Mouse (Mus musculus): ENCODE results near the gene Pex5l. TPM values are rescaled to one million over a fixed set of nuclear protein-coding genes. Genes with fewer than 3 reads are reported as not detected.

Gene Pex5l
- 100 to 1,000 TPM; 149 to 170 TPM for total RNA-seq (2021)
- long read RNA-seq, partial matches to known transcripts: 3 of 19 reads
- long read RNA-seq, other reads (novel, unspliced or antisense): 10 of 19 reads

DNA sequence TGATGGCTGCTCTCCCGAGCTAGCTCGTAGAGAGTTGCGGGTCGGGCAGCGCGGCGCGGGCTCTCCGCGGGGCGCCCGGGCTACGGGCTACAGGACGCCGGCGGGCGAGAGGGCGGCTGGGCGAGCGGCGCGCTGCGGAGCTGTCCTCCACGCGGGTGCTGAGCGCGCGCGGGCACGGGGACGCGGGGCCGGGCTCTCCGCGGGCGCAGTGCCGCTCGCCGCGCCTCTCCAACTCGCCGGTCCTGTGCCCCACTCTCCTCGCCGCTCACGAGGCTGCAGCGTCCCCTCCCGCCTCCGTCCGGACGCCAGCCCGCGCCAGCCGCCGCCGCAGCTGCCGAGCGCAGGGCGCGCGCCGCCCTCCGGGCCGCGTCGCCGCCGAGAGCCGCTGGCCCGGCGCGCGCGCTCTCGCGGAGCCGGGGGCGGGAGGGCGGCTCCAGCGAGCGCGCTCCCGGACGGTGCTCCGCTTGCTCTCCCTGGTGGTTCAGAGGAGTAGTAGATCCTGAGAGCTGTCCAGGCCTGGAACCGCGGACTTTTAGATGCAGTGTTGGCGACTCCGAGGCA lies at the start of gene Pex5l:
Gene Pex5l, minus strand, starts transcription at position 347 of the 561 bp plus-strand sequence.
- DNase-seq (ENCODE audit: low spot score in 2 of 2): peak; percentile 60 to 74

DNA sequence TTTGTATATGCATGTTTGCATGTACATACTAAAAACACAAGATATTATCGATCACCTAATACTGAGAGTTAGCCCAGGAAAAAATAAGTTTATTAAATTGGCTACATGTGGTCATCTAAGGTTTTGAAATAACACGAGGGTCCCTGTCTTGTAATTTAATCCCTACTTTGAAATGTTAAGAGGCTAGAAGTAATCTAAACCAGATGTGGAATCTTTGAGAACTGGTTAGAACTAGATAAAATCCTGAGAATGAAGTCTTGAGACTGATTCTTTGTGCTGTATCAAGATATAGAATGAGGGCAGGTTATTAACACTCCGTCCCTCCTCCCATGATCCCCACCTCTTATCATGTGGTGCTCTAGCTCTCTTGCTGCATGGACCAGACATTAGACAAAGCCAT lies 22.1 kb upstream of the Pex5l start:
- DNase-seq (ENCODE audit: low spot score in 2 of 2): no peak

DNA sequence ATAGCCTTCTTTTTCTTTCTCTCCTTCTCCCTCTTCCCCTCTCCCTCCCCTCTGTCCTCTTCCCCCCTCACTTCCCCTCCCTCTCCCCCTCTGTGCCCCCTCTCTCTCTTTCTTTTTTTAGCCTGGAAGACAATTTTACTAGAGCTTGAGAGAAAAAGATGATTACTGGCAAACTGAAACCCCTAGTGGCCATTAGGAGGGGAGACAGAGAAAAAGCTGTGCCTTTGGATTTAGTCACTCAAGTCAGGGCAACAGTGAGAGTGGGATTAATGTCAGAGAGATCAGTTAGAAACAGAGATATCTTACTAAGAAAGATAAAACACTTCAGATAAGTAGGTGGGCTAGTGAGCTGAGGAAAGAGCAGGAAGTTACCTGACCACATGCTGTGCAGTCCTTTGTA lies 20.8 kb upstream of the Pex5l start:
- DNase-seq (ENCODE audit: low spot score in 2 of 2): no peak

DNA sequence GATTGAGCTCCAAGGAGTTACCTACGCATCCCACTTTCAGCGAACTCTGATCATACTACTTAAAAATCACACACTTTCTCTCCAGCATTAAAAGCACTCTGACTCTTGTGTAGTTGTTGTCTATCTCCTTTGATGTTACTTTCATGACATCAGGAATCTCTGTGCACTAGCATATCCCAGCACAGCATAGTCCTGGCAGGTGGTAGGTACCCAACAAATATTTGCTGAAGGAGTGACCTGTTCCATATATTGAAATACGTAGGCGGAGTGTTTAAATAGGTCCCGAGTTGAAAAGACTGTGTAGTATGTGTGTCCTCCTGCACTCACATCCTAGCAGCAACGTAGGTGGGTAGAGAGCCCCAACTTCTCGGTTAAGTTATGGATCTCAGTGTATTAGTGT lies 545 bp upstream of the Pex5l start:
- no peak for DNase-seq (ENCODE audit: low spot score in 2 of 2)

DNA sequence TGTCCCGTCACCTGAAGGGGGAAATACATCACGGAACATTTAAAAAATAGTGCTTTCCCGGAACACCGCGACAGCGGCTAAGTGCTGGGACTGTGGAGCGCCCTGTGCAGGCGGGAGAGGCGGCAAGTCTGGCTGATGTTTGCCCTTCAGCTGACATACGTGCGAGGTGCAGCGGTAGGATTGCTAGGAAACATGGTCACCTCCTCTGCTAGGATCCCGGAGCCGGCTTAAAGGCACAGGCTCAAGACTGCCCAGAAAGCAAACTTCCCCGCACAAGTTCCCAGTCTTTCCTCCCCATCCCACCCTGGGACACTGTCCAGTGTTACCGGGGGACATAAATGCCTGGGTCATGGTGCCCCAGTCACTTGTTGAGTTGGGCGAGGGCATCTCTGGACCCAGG lies 649 bp downstream of the Pex5l start:
- peak in 1 of 2 experiments; percentile 10 for DNase-seq (ENCODE audit: low spot score in 2 of 2)

DNA sequence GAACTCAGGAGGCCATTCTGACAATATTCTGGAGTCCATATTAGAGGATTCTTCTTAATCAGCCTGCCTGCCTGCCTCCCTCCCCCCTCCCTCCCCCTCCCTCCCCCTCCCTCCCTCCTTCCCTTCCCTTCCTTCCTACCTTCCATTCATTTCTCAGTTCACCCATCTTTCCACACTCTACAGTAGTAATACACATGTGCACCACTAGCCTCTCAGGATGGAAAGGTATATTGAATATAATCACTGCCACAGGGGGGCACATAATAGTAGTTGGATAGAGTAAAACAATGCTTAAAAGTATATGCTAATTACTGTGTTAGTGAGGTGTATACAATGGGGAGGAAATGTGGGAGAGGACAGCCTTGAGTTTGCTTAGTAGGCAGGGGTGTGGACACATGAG lies 13.1 kb downstream of the Pex5l start:
- DNase-seq (ENCODE audit: low spot score in 2 of 2): no peak

DNA sequence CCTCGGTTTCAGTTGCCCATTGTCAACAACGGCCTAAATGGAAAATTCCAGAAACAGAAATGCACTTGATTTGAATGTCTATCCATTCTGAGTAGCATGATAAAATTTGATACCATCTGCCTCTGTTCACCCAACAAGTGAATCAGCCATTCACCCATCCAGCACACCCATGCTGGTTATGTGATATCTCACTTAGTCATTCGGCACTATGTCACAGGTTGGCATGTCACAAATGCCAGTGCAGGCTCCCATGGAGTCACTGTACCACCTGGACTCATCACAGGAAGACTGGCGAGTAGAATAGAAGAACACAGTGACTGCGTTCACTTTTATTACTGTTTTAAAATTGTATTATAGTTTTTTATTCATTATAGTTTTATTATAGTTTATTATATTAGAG lies 18.3 kb downstream of the Pex5l start:
- DNase-seq (ENCODE audit: low spot score in 2 of 2): no peak

DNA sequence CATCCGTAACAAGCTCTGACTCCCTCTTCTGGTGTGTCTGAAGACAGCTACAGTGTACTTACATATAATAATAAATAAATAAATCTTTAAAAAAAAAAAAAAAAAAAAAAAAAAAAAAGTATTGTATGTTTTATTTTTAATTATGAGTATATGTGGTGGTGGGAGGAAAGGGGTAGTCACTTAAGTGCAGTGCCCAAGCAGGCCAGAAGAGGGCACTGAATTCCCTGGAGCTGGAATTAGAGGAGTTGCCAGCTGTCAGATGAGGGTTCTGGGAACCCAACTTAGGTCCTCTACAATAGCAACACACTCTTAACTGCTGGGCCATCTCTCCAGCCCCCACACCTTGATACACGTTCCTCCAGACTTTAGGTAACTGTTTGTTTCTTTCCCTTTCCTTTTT lies 37.3 kb downstream of the Pex5l start:
- DNase-seq (ENCODE audit: low spot score in 2 of 2): no peak

DNA sequence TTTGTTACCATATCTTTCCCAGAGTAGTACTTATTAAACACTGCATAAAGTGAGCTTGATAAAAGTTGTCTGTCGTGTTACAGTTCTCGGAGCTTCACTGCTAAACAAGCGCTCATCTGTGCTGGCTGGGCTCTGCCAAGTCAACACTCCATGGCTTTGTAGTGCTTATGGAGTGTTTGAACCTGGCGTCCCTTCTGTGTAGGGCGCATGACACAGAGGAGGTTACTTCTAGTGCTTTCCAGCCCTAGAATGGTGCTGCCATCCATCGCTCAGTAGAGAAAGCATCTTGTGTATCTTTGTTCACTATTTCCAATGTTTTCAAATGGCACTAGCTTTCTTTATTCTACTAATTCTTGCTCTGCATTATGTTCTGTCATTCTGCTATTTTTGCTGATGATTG lies 39.5 kb downstream of the Pex5l start:
- no peak for DNase-seq (ENCODE audit: low spot score in 2 of 2)

DNA sequence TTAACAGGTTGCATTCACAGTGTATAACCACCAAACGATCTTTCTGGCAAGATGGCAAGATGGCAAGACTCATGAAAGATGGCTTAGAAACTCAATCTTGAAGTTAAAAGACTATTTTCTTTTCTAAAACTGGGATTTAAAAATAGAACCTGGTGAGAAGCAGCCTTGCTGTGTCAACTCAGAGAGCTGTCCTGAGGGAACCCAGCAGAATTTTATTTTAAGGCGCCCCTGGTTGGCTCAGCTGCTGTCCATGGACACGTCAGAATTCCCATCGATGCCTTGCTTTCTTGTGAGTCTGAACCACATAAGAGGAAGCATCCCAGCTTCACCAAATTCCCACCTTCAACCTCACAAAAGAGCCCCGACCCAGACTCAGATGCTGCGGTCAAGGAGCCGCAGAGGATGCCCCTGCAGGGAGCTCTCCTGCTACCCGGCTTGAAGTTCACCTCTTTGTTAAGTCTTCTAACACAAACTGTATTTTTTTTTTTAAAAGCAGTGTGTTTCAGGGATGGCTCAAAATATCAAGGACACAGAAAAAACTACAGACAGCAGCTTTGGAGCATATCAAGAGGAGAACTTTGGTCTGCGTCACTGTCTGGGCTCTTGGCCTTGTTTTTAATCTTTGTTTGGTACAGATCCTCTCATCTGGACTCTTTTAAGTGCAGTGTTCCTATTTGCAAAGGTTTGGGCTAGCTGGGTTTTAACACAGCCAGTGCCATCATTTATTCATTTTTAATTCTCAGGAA lies 44.3 kb downstream of the Pex5l start:
- no peak for DNase-seq (ENCODE audit: low spot score in 2 of 2)

DNA sequence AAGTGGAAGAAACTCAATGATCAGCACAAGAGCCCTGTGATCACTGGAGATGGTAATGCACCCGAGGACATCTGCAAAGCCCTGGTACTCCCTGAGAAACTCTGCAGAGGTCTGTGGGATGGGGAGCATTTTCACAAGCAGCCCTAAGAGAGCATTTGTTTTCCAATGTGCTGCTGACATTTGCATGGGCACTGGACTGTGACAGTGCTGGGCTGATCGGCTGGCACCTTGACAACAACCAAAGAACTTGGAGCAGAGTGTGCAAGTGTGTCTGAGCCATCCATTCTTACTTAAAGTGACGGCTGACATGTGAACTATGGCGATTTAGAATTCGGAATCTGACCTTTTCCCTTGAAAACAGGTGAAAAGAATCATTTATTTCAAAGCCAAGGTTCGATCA lies 49.4 kb downstream of the Pex5l start:
- DNase-seq (ENCODE audit: low spot score in 2 of 2): no peak

DNA sequence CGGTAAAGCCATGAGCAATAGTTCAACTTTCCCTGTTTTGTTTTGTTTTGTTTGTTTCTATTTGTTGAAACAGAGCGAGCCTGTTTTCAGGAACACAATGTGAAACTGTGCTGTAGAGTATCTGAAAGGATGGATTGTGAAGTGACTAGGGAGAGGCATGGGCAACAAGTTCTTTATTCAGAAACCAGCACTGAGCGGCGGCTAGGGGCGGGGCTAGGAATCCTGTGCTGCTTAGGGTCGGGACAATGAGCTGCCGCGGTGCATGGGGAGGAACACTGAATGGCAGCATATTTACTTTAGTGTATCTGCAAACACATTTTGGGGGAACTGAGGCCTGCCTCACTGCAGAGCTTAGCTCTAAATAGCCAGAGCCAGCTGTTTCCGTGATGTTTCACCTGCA lies 53.0 kb downstream of the Pex5l start:
- DNase-seq (ENCODE audit: low spot score in 2 of 2): no peak

DNA sequence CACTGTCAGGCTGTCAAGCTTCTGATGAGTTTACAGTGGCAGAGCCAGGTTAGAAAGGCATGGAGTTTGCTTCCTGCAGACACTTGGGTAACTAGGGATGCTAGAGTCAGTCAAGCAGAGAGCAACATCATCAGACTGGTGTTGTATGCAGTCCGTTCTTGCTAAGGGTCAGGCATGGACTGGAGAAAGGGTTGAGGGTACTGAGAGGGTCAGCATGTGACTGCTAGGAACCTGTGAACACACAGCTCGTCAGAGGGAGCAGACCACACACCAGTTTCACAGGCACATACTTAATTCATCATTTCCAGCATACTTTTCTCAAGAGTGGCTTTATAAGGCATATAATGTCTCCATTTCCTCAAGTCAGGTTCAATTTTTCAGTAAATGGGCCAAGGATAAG lies 53.6 kb downstream of the Pex5l start:
- no peak for DNase-seq (ENCODE audit: low spot score in 2 of 2)

DNA sequence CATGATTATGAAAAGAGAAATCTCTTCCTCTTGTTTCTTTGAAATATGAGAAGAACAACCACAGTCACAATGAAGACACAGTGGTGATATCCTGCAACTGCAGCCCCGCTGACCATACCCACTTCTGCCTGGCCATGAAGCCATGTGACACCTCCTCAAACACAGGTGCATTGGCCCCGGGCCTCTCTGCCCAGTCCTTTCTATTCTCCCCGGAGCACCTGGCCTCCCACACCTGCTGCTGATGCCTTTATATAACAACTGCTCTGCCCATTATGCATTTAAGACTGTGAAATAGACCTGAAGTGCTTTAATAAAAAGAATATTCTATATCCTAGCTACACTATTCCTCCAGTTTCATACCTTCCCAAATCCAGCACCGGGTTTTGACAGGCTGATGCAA lies 54.8 kb downstream of the Pex5l start:
- no peak for DNase-seq (ENCODE audit: low spot score in 2 of 2)

DNA sequence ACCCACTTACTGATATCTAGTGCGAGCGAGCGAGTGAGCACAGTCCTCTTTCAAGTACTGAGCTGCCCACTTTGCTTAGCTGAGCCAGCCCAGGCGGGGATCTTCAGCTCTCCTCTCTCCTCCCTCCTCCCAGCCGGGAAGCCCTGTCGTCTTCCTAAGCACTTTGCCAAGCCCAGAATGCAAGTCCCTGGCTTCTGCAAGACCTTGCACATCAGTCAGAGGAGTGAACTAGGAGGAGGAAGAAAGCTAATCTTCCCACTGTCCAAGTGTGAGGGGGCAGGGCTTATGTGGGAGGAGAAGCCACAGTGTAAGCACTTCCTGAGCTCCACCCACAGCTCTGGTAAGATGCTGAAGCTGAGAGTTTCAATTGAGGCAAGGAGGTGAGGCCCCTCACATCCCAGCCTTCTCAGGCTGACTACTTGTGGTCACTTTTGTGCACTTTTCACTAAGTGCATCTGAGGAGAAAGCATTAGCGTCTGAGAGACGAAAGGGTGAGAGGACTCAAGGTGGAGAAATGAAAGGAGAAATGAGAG lies 60.2 kb downstream of the Pex5l start:
- no peak for DNase-seq (ENCODE audit: low spot score in 2 of 2)

DNA sequence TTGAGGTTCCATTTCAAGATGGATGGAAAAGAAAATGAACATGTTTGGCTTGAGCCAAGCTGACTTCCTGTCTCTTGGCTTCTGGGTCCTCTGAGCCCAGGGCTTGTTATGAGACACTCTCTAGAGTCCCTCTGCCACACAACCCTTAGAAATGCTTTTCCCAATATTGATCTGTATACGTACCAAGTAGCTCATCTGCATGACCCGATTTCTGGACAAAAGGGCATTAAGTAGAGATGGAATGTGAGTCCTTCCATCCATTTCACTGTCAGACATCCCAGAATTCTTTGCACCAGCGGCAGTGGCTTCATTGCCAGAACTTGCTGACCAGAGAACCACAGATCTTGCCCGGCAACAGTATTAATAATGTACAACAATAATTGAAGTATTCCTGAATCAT lies 61.3 kb downstream of the Pex5l start:
- DNase-seq (ENCODE audit: low spot score in 2 of 2): no peak

DNA sequence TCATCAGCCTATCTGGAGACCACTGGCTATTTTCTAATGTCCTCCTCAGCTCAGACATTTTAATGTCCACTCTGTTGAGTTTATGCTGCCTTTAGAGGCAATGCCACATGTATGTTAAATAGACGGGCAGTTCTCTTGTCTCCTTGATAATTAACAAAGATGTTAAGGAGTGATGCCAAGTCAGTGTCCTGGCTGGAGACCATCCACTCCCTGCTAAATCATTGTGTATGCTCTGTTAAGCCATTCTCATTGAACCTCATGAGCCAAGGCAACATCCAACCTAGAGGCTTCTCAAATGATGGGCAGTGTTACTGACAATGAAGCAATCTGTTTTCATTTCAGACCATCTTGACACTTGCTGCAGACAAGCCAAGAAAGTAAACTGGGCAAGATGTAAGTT lies 63.4 kb downstream of the Pex5l start:
- no peak for DNase-seq (ENCODE audit: low spot score in 2 of 2)

DNA sequence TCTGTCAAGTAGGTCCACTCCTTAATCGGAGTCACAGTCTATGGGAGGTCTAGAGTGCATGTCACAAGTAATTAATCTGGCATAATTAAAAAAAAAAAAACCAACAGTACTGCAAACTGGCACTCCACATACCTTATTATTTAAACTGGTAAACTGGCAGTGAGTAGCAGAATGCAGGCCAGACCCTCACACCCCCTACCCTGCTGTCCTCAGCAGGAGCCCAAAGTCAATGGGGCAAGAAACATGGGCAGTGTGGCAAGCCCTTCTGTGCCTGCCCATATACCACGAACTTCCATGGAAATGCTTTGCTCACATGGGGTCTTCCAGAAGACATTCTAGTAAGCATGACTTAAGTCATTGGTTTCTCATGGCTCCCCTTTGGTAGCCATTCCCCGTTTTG lies 63.9 kb downstream of the Pex5l start:
- DNase-seq (ENCODE audit: low spot score in 2 of 2): no peak

DNA sequence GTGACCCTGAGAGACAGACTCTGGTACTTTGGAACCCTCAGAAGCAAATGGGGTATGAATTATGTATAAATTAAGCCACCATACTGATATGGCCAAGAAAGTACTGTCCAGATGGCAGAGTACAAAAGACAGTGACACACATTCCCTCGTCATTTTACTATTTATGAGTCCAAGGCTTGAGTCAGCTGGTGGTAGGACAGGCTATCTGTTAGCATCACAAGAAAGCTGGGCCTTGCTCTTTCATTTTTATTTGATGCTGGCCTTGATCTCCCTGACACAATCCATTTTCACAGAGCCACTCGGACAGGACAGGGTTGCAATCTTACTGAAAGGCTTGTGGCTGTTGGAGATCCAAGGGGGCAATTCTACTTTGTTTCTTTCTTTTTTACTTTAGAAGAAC lies 67.4 kb downstream of the Pex5l start:
- no peak for DNase-seq (ENCODE audit: low spot score in 2 of 2)

DNA sequence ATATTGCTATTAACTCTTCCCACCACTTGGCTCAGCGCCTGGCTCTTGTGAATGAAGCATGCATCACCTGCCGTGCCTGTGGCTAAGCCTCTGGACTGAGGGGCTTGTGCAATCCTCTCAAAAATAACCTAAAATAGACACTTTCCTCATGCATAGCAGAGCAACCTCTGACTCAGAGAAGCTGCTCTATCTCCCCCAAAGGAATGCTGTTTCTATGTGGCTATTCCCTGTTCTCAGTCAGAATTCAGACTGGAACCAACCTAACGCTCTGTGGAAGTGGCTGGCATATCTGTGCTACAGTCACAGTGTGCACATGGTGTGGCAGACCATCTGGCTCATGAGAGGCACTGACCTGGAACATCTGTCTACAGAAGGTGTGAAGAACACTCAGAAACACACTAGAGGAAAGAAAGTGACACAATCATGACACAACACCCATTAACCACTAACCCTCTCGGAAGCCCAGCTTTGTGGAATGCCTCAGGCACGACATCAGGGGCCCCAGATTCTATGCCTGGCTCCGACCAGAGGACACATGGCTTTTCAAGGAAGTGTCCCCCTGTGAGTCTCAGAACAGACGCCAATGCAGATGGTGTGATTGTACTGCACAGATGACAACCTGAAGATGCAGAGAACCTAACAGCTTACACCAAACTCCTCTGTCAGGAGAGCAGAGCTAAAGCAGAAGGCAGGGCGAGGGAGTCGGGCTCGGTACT lies 68.6 kb downstream of the Pex5l start:
- DNase-seq (ENCODE audit: low spot score in 2 of 2): no peak

DNA sequence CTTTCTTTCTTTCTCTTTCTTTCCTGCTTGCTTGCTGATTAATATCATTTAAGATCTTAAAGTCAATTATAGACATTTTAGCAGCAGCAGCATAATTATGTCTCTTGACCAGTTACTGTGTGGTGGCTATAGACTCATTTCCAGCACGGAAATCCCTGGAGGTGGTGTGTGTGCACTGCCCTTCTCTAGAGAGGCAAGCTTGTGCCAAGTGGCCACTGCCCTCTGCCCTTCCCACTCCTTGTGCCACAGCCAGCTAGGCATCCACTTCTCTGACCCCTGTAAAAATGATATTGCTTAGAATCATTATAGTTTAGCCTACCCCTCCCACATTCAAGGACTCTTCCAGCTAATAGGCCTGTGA lies 69.2 kb downstream of the Pex5l start:
- DNase-seq (ENCODE audit: low spot score in 2 of 2): no peak

DNA sequence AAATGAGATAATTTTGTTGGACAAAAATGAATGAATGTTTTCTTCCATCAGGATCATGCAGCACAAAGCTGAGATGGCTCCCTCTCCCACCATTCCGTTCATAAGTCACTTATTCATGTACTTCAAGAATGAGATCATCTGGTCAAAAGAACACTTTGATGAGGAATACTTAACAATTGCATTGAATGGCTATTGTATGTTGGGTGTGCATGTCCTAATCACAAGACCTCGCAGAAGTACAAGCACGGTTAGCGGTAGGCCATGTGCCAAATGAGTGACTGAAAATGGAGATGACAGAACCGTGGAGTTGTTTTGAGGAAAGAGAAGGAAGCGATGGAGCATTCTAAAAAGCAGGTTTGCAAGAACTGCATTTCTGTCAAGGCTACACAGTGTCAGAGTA lies 72.3 kb downstream of the Pex5l start:
- no peak for DNase-seq (ENCODE audit: low spot score in 2 of 2)

All from layer of hippocampus, postnatal 10 days (tissue).